Mouse (Mus musculus): ENCODE results near the gene Aspscr1. TPM values are rescaled to one million over a fixed set of nuclear protein-coding genes. Genes with fewer than 3 reads are reported as not detected.

Gene Aspscr1
- polyA plus RNA-seq, 1 experiment from 2014 or later, result 144 TPM

DNA sequence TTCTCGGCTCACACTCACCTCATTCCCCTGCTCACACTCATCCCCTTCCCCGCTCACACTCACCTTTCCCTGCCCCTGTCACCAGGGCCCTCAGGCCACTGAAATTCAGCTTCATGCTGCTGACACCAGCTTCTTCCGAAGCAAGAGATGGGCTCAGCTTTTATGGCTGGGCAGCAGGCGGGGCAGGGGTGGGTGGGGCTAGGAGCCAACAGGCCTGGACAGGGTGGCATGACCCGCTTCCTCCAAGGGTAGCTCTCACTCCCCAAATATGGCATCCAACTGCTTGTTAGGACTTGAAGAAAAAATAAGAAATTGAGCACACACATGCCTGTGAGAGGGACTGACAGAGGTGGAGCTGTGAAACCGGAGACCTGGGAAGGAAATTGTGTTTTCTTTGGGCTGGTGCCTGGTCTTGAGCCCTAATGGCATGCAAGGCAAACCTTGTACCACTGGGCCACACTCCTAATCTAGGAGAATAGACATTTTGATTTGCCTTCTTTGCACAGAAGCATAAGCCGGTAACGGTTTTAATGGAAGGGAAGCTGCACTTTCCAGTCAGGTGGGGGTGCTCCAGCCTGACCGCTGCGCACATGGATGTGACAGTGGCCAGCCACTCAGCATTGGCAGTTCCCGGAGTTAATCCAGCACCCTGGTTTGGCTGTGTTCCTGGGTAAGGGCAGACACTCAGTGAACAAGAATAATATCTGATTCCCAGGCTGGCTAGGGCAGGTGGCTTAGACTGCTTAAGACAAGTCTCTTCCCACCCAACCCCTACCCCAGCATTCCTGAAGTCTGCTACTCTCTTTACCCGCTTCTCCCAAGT is 59.3 kb downstream of the Aspscr1 start, which contains the start of gene Cbr2:
Gene Cbr2 (minus strand): TSS at position 257 of the 823 bp plus-strand sequence.
- Histone ChIP-seq H3K9ac (no peak within 1 kb of the TSS), H3K9me3 (replicated peaks) (no peaks in the 10 kb centered on the region), H3K27ac (no peak within 1 kb of the TSS), H3K4me2 (no peak within 1 kb of the TSS), H3K36me3 (no peaks in the 10 kb centered on the region), H3K27me3 (peaks cover 4% of the 10 kb centered on the region; the same call in 1 of the 2 replicates), H3K4me3 (replicated peaks) (no peak within 1 kb of the TSS), H3K4me1 (peaks cover 12% of the 10 kb centered on the region)
- ATAC-seq (replicated peaks; ENCODE audit: low FRiP score), result no peak
- WGBS, result 62% methylated on average over 12 of the region's 12 CpGs

DNA sequence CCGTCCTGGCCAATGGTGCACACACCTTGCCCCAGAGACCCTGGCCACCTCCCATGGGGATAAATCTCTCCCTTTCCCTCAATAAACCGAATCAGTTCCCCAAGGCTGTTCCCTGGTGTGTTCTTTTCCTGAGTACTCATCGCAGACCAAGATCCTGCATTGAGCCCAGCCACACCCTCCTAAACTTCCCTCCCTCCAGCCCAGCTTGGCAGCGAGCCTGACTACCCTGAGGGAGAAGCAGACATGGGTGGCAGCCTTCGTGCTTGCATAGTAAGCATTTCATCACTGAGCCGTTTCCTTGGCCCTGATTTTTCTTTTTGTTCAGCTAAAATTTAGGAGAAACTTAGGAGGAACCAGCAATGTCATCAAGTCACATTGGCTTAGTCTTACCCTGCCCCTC is 60.7 kb downstream of the Aspscr1 start:
- no peak overlapping the region for H3K9ac ChIP-seq
- H3K4me1 ChIP-seq, result peaks cover 12% of the 10 kb centered on the region; the same call in 1 of the 2 replicates
- no peak overlapping the region for H3K4me3 ChIP-seq (replicated peaks)
- H3K36me3 ChIP-seq, result no peaks in the 10 kb centered on the region
- WGBS, result 63% methylated on average over 6 of the region's 6 CpGs
- H3K27me3 ChIP-seq, result peaks cover 4% of the 10 kb centered on the region; the same call in 1 of the 2 replicates
- no peak for ATAC-seq (replicated peaks; ENCODE audit: low FRiP score)
- no peaks in the 10 kb centered on the region for H3K9me3 ChIP-seq (replicated peaks)
- H3K4me2 ChIP-seq, result no peak overlapping the region
- no peak overlapping the region for H3K27ac ChIP-seq

DNA sequence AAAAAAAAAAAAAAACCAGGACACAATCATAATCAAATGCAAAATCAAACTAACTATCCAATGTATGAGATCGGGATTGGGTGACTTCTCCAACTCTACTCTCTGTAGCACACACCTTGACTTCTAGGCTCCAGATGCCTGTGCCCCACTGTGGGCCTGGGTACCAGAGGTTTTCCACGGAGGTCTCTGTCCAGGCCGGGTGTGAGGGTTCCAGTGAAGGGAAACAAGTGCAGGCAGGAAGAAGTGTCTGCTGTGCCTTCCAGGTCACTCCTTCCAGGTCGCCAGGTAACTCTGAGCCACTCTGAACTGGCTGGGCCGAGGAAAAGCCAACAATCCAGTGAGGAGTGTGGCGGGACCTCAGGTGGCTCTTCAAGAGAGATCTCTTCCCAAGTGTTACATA is 63.7 kb downstream of the Aspscr1 start:
- H3K27ac ChIP-seq, result no peak overlapping the region
- no peak for ATAC-seq (replicated peaks; ENCODE audit: low FRiP score)
- 0 out of 2 replicates have a peak, but pooled peaks cover 6% of the 10 kb centered on the region for H3K4me1 ChIP-seq
- no peaks in the 10 kb centered on the region for H3K9me3 ChIP-seq (replicated peaks)
- WGBS, result 79% methylated on average over 6 of the region's 6 CpGs
- no peak overlapping the region for H3K4me3 ChIP-seq (replicated peaks)
- H3K9ac ChIP-seq, result no peak overlapping the region
- no peak overlapping the region for H3K4me2 ChIP-seq
- H3K27me3 ChIP-seq, result no peaks in the 10 kb centered on the region
- no peaks in the 10 kb centered on the region for H3K36me3 ChIP-seq

DNA sequence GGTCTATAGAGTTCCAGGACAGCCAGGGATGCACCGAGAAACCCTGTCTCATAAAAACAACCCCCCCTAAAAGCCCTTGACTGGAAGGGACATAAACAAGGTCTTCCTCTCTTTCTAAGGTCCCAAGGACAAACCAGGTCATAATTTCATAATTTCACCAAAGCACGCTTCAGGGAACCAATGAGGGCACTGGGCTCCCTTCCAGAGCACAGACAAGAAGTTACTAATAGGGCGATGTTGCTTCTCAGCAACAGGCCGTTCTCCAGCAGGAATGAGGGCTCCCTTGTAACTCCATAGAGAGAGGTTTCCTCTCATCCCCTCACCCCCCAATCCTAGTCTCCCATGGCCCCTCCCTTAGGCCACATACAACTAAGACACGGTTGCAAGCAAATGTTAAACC is 68.2 kb downstream of the Aspscr1 start:
- H3K27ac ChIP-seq, result no peak overlapping the region
- no peaks in the 10 kb centered on the region for H3K27me3 ChIP-seq
- H3K36me3 ChIP-seq, result no peaks in the 10 kb centered on the region
- no peak overlapping the region for H3K4me3 ChIP-seq (replicated peaks)
- H3K4me1 ChIP-seq, result no peaks in the 10 kb centered on the region
- 91% methylated on average over 5 of the region's 5 CpGs for WGBS
- no peaks in the 10 kb centered on the region for H3K9me3 ChIP-seq (replicated peaks)
- H3K4me2 ChIP-seq, result no peak overlapping the region
- no peak for ATAC-seq (replicated peaks; ENCODE audit: low FRiP score)
- no peak overlapping the region for H3K9ac ChIP-seq

DNA sequence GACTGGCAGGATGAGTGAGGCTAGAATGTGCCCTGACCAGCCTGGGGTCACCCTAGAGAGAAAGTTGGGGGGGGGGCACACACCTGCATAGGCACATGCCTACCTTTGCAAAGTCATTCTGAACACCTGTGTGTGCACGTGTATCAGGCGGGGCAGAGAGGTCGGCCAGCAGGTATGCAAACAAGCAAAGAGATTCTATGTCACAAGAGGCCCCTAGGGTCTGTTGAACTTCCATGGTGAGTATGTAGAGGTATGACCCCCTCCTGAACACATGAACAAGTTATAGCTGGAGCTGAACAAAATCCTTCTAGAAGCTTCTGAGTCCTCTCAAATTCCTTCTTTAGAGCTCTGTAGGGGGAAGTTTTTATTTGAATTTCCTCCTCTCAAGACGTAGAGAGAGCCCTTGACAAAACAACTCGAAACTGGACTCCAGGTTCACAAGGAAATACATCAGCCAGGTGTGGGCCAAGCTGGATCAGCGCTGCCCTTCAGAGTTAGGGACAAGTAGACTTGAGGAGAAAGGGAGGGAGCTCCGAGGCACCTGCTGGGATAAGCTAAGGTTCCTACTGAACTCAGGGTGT is 71.4 kb downstream of the Aspscr1 start:
- Histone ChIP-seq H3K9ac (no peak overlapping the region), H3K4me1 (no peaks in the 10 kb centered on the region), H3K27me3 (no peaks in the 10 kb centered on the region), H3K4me3 (replicated peaks) (no peak overlapping the region), H3K9me3 (replicated peaks) (no peaks in the 10 kb centered on the region), H3K27ac (no peak overlapping the region), H3K4me2 (no peak overlapping the region), H3K36me3 (no peaks in the 10 kb centered on the region)
- 72% methylated on average over 7 of the region's 7 CpGs for WGBS
- ATAC-seq (replicated peaks; ENCODE audit: low FRiP score), result no peak

DNA sequence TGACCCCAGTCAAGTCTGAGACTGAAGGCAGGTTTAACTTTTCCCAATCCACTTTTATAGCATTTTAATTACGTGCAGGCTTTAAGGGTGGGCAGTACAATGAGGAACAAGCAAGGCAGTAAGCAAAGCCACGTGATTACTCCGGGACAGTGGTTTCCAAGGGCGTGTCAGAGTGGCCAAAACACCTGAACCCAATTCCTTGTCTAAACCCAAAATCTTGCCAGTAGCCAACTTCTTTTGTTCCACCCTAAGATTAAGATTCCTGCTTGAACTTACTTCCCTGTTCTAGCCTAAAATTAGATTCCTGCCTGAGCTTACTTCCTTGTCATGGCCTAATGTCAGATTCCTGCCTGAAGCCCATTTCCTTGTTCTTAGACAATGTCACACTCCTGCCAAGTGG is 75.2 kb downstream of the Aspscr1 start:
- WGBS, result 71% methylated on average over 4 of the region's 4 CpGs
- Histone ChIP-seq H3K9ac (no peak overlapping the region), H3K27ac (no peak overlapping the region), H3K36me3 (no peaks in the 10 kb centered on the region), H3K4me1 (no peaks in the 10 kb centered on the region), H3K4me2 (no peak overlapping the region), H3K27me3 (no peaks in the 10 kb centered on the region), H3K9me3 (replicated peaks) (no peaks in the 10 kb centered on the region), H3K4me3 (replicated peaks) (no peak overlapping the region)
- ATAC-seq (replicated peaks; ENCODE audit: low FRiP score), result no peak

DNA sequence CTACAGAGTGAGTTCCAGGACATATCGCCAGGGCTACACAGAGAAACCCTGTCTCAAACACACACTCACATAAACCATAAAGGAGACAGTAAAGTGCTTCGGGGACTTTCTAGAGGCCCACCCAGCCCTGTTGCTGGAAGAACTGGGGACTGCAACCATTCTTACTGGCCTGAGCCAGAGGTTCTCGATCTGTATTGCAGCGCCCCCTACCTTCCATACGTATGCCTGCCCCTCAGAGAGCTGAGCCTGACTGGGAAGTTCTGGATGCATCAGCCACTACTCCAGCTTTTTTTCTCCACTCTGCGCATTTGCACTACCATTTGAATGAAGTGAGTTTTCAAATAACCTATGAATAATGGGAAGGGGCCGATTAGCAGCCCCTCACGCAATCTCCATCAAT is 76.7 kb downstream of the Aspscr1 start:
- H3K9me3 ChIP-seq (replicated peaks), result no peaks in the 10 kb centered on the region
- 66% methylated on average over 8 of the region's 8 CpGs for WGBS

DNA sequence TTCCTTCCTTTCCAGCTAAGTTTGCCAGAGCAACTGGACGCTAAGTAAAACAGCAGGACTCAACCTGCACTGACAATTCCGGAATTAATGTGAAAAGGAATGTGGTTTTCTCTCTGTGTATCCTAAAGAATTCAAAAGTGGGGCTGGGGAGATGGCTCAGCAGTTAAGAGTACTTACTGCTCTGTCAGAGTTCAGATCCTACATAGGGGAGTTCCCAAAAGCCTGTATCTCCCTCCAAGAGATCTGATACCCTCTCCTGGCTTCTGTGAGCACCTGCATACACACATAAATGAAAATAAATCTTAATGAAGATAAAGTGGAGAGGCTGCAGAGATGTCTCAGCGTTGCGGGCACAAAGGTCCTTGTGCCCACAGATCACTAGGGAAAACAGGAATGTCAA is 78.8 kb downstream of the Aspscr1 start:
- H3K4me3 ChIP-seq (replicated peaks), result no peak overlapping the region
- H3K4me2 ChIP-seq, result no peak overlapping the region
- H3K36me3 ChIP-seq, result no peaks in the 10 kb centered on the region
- H3K27ac ChIP-seq, result no peak overlapping the region
- 56% methylated on average over 4 of the region's 4 CpGs for WGBS
- H3K9me3 ChIP-seq (replicated peaks), result peaks cover 1% of the 10 kb centered on the region; the same call in 1 of the 2 replicates
- no peak for ATAC-seq (replicated peaks; ENCODE audit: low FRiP score)
- no peaks in the 10 kb centered on the region for H3K4me1 ChIP-seq
- H3K27me3 ChIP-seq, result no peaks in the 10 kb centered on the region
- H3K9ac ChIP-seq, result no peak overlapping the region

More for the DNA sequence above, 76.7 kb downstream of the Aspscr1 start:
- Histone ChIP-seq H3K9ac (no peak overlapping the region), H3K36me3 (no peaks in the 10 kb centered on the region), H3K27ac (no peak overlapping the region), H3K4me1 (no peaks in the 10 kb centered on the region), H3K27me3 (no peaks in the 10 kb centered on the region), H3K4me3 (replicated peaks) (no peak overlapping the region), H3K4me2 (no peak overlapping the region)
- no peak for ATAC-seq (replicated peaks; ENCODE audit: low FRiP score)

Small RNAs within 50 kb of the gene (microRNA-seq; reads per million reads assigned to microRNA genes)
- 1.0 reads per million for gene Mir6936

Other genes starting within 250 kb of the Aspscr1 start
- 33.5 and 34.8 TPM in 2 replicates for gene Nploc4, start 235.3 kb upstream of the Aspscr1 start, polyA plus RNA-seq (2015; fragmentation: Nextera tagmentation; extraction: Ambion mirVana)
- gene Tspan10, start 230.3 kb upstream of the Aspscr1 start, polyA plus RNA-seq (2015; fragmentation: Nextera tagmentation; extraction: Ambion mirVana), result not detected in 2 replicates
- 0.28 and 0.38 TPM in 2 replicates for gene Pde6g, start 219.5 kb upstream of the Aspscr1 start, polyA plus RNA-seq (2015; fragmentation: Nextera tagmentation; extraction: Ambion mirVana)
- gene Oxld1, start 214.9 kb upstream of the Aspscr1 start, polyA plus RNA-seq (2015; fragmentation: Nextera tagmentation; extraction: Ambion mirVana), result 13.1 and 13.8 TPM in 2 replicates
- 40.5 and 41.9 TPM in 2 replicates for gene Ccdc137, start 214.9 kb upstream of the Aspscr1 start, polyA plus RNA-seq (2015; fragmentation: Nextera tagmentation; extraction: Ambion mirVana)
- 42.7 and 53.3 TPM in 2 replicates for gene Arl16, start 205.4 kb upstream of the Aspscr1 start, polyA plus RNA-seq (2015; fragmentation: Nextera tagmentation; extraction: Ambion mirVana)
- 166 and 172 TPM in 2 replicates for gene Mrpl12, start 188.4 kb upstream of the Aspscr1 start, polyA plus RNA-seq (2015; fragmentation: Nextera tagmentation; extraction: Ambion mirVana)
- gene Slc25a10, start 181.1 kb upstream of the Aspscr1 start, polyA plus RNA-seq (2015; fragmentation: Nextera tagmentation; extraction: Ambion mirVana), result 84.6 and 91.9 TPM in 2 replicates
- 2.4 and 2.6 TPM in 2 replicates for gene Gcgr, start 142.3 kb upstream of the Aspscr1 start, polyA plus RNA-seq (2015; fragmentation: Nextera tagmentation; extraction: Ambion mirVana)
- gene Mcrip1, start 123.2 kb upstream of the Aspscr1 start, polyA plus RNA-seq (2015; fragmentation: Nextera tagmentation; extraction: Ambion mirVana), result 199 and 212 TPM in 2 replicates
- gene Ppp1r27, start 121.8 kb upstream of the Aspscr1 start, polyA plus RNA-seq (2015; fragmentation: Nextera tagmentation; extraction: Ambion mirVana), result 0.49 and 1.4 TPM in 2 replicates
- gene P4hb, start 99.7 kb upstream of the Aspscr1 start, polyA plus RNA-seq (2015; fragmentation: Nextera tagmentation; extraction: Ambion mirVana), result 718 and 736 TPM in 2 replicates
- gene Arhgdia, start 91.3 kb upstream of the Aspscr1 start, polyA plus RNA-seq (2015; fragmentation: Nextera tagmentation; extraction: Ambion mirVana), result 588 and 644 TPM in 2 replicates
- 494 TPM in 2 replicates for gene Alyref, start 74.6 kb upstream of the Aspscr1 start, polyA plus RNA-seq (2015; fragmentation: Nextera tagmentation; extraction: Ambion mirVana)
- gene Anapc11, start 74.6 kb upstream of the Aspscr1 start, polyA plus RNA-seq (2015; fragmentation: Nextera tagmentation; extraction: Ambion mirVana), result 193 and 206 TPM in 2 replicates
- 24.4 and 25.2 TPM in 2 replicates for gene Npb, start 64.5 kb upstream of the Aspscr1 start, polyA plus RNA-seq (2015; fragmentation: Nextera tagmentation; extraction: Ambion mirVana)
- gene Pcyt2, start 55.0 kb upstream of the Aspscr1 start, polyA plus RNA-seq (2015; fragmentation: Nextera tagmentation; extraction: Ambion mirVana), result 118 and 140 TPM in 2 replicates
- gene Sirt7, start 47.7 kb upstream of the Aspscr1 start, polyA plus RNA-seq (2015; fragmentation: Nextera tagmentation; extraction: Ambion mirVana), result 32.7 and 33.9 TPM in 2 replicates
- 32.2 and 35.9 TPM in 2 replicates for gene Mafg, start 39.4 kb upstream of the Aspscr1 start, polyA plus RNA-seq (2015; fragmentation: Nextera tagmentation; extraction: Ambion mirVana)
- gene Pycr1, start 29.2 kb upstream of the Aspscr1 start, polyA plus RNA-seq (2015; fragmentation: Nextera tagmentation; extraction: Ambion mirVana), result 25.4 and 29.3 TPM in 2 replicates
- gene Myadml2, start 24.8 kb upstream of the Aspscr1 start, polyA plus RNA-seq (2015; fragmentation: Nextera tagmentation; extraction: Ambion mirVana), result 0.28 and 0.29 TPM in 2 replicates
- gene Notum, start 11.8 kb upstream of the Aspscr1 start, polyA plus RNA-seq (2015; fragmentation: Nextera tagmentation; extraction: Ambion mirVana), result 5.2 and 7.7 TPM in 2 replicates
- 164 and 176 TPM in 2 replicates for gene Cenpx, start 40.8 kb downstream of the Aspscr1 start, polyA plus RNA-seq (2015; fragmentation: Nextera tagmentation; extraction: Ambion mirVana)
- gene Lrrc45, start 41.0 kb downstream of the Aspscr1 start, polyA plus RNA-seq (2015; fragmentation: Nextera tagmentation; extraction: Ambion mirVana), result 52.9 and 66.0 TPM in 2 replicates
- gene Rac3, start 48.5 kb downstream of the Aspscr1 start, polyA plus RNA-seq (2015; fragmentation: Nextera tagmentation; extraction: Ambion mirVana), result 27.6 and 31.0 TPM in 2 replicates
- gene Dcxr, start 54.3 kb downstream of the Aspscr1 start, polyA plus RNA-seq (2015; fragmentation: Nextera tagmentation; extraction: Ambion mirVana), result 31.9 and 32.1 TPM in 2 replicates
- 2.4 and 3.4 TPM in 2 replicates for gene Cbr2, start 59.1 kb downstream of the Aspscr1 start, polyA plus RNA-seq (2015; fragmentation: Nextera tagmentation; extraction: Ambion mirVana)
- 3.8 and 6.1 TPM in 2 replicates for gene Hmga1b, start 89.8 kb downstream of the Aspscr1 start, polyA plus RNA-seq (2015; fragmentation: Nextera tagmentation; extraction: Ambion mirVana)
- 36.5 and 39.9 TPM in 2 replicates for gene Rfng, start 111.2 kb downstream of the Aspscr1 start, polyA plus RNA-seq (2015; fragmentation: Nextera tagmentation; extraction: Ambion mirVana)
- 200 and 215 TPM in 2 replicates for gene Gps1, start 111.3 kb downstream of the Aspscr1 start, polyA plus RNA-seq (2015; fragmentation: Nextera tagmentation; extraction: Ambion mirVana)
- 74.2 and 87.2 TPM in 2 replicates for gene Dus1l, start 123.4 kb downstream of the Aspscr1 start, polyA plus RNA-seq (2015; fragmentation: Nextera tagmentation; extraction: Ambion mirVana)
- 44.1 and 51.8 TPM in 2 replicates for gene Fasn, start 151.6 kb downstream of the Aspscr1 start, polyA plus RNA-seq (2015; fragmentation: Nextera tagmentation; extraction: Ambion mirVana)

Measured in kidney, embryonic 15.5 days (tissue).